Mouse (Mus musculus) heart, adult 2 months (tissue): ENCODE measurements around the gene Spag4.

Source experiments
- CTCF ChIP-seq: fragments of 200-600 bp; IDR thresholded peaks from 2 replicates; pipeline ENCODE4 v1.8.1; 2022; ENCODE audit warnings: antibody characterized with exemption, mild to moderate bottlenecking, moderate library complexity
- EP300 ChIP-seq: fragments of 200-500 bp; IDR thresholded peaks from 2 replicates; pipeline ENCODE4 v1.6.1; 2011; ENCODE audit warnings: low read depth, low read length, control low read depth; ENCODE audit not compliant: insufficient read depth
- POLR2A ChIP-seq: fragments of 200-500 bp; IDR thresholded peaks from 2 replicates; pipeline ENCODE4 v1.6.1; 2011; ENCODE audit warnings: mild to moderate bottlenecking, low read depth, low read length, control low read depth; ENCODE audit not compliant: insufficient read depth

GRCm38 (mm10) chr2:156025482-156025881 is 39.5 kb upstream of the Spag4 start:
- TF ChIP-seq CTCF (no peak), EP300 (no peak), POLR2A (no peak)
